Mouse (Mus musculus) olfactory bulb, adult 2 months (tissue): ENCODE measurements around the gene Slc35e2.

Experiments used
- CTCF ChIP-seq: fragments of 200-500 bp; IDR thresholded peaks from 2 replicates; pipeline ENCODE4 v1.5.1; 2012; ENCODE audit warnings: low read depth, mild to moderate bottlenecking, low read length, moderate library complexity; ENCODE audit not compliant: insufficient read depth
- POLR2A ChIP-seq: fragments of 200-500 bp; IDR thresholded peaks from 2 replicates; pipeline ENCODE4 v1.6.1; 2012; ENCODE audit warnings: mild to moderate bottlenecking, low read depth, low read length, moderate library complexity; ENCODE audit not compliant: insufficient read depth

GRCm38 (mm10) chr4:155568170-155568569 lies 33.0 kb upstream of the Slc35e2 start:
- TF ChIP-seq CTCF (no peak), POLR2A (no peak)
